Mouse (Mus musculus) bone marrow, adult 2 months (tissue): ENCODE measurements around the gene Rbm7.

Experiments
- CTCF ChIP-seq: fragments of 200-500 bp; IDR thresholded peaks from 2 replicates; pipeline ENCODE4 v1.5.1; 2011; ENCODE audit warnings: low read length, control low read depth; ENCODE audit not compliant: control insufficient read depth, insufficient read depth
- POLR2A ChIP-seq: fragments of 200-500 bp; IDR thresholded peaks from 2 replicates; pipeline ENCODE4 v1.6.1; 2011; ENCODE audit warnings: low read depth, mild to moderate bottlenecking, control low read depth, low read length, borderline replicate concordance; ENCODE audit not compliant: control insufficient read depth

DNA sequence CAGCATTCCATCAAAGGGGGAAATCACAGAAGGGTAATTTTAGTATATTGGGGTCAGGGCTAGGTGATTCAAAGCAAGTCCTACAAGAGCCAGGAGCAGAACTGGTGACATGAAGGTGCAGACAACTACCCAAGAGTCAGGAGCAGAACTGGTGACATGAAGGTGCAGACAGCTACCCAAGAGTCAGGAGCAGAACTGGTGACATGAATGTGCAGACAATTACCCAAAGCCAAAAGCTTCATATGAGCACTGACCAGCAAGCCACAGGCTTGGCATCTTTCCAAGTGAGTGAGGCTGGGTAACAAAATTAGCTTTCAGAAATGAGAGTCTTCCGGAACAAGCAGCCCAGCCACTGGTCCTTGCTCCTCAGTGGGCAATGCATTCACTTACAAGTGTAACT, 20.2 kb upstream of the Rbm7 start:
- no peak for TF ChIP-seq CTCF
- no peak for TF ChIP-seq POLR2A
